In genomic region chr2:145593649-145594347, GRCm38 (mm10) we compare ENCODE assay signal across 15 mouse cellular contexts.
DNase-seq lines count a peak whose midpoint lies in the region; ATAC-seq and TF ChIP-seq lines count a peak whose summit lies in the region.
"Had no signal": no experiment of that assay in that cellular context is flagged by ENCODE, and none has a peak within 500 bp of the region (broad histone marks: within the 10 kb centered on the region; RNA-seq: fewer than 3 reads in every experiment).

No protein-coding gene starts in this region.

- DNase-seq in adrenal gland, postnatal 10 days: peak; percentile 69
- DNase-seq in adrenal gland, postnatal 25 days: no peak
- DNase-seq in Patski (ENCODE audit: low read depth, low spot score): peak; percentile 87
- DNase-seq in kidney, adult 9 months: peak; percentile 85
- peak; percentile 22 for DNase-seq in lung, postnatal 10 days
- DNase-seq in frontal cortex, postnatal 25 days (ENCODE audit: low spot score in 2 of 2): no peak
- no peak for DNase-seq in heart, postnatal 14 days
- DNase-seq: cerebellum, adult 9-10 months; midbrain, embryonic 14.5 days; retina, postnatal 1 day; thymus, postnatal 4 days had no signal

- no peak for TF ChIP-seq CTCF in Patski (IDR thresholded peaks at IDR 0.05)

- intact Hi-C loops in heart, postnatal 14 days (cut with DNase I): no loop called here

- POLR2A ChIA-PET in Patski (lab: Charles Lee): no interaction called here

- ATAC-seq in Patski: peak; percentile 96
- no peak for ATAC-seq in inflammation-experienced regulatory T-cells, adult 6 months

- H3K27me3 ChIP-seq in Patski: no peaks in the 10 kb centered on the region
- H3K27me3 ChIP-seq: limb, embryonic 12.5 days; lung, embryonic 15.5 days; neural tube, embryonic 12.5 days had no signal

- in situ Hi-C loops in Patski (cut with MboI; ENCODE audit: low pct_unique_long_range_greater_than_20kb): loop anchor here (5.0 to 25.0 kb wide), 3 partner anchors 309 to 956 kb away; no protein-coding TSS in a partner anchor

- CTCF ChIA-PET in Patski (lab: Charles Lee): no interaction called here

Comparison
In these comparisons a context has a peak if more than half of its experiments do, and no peak if none do; other contexts are left out.
1. DNase-seq: peak in adrenal gland, postnatal 10 days (single experiment), Patski (single experiment), kidney, adult 9 months (single experiment) and lung, postnatal 10 days (single experiment); none in adrenal gland, postnatal 25 days (single experiment), frontal cortex, postnatal 25 days (0 of 2) and heart, postnatal 14 days (0 of 2).